Mouse (Mus musculus): ENCODE data around the gene Ctla4.

Gene Ctla4

DNA sequence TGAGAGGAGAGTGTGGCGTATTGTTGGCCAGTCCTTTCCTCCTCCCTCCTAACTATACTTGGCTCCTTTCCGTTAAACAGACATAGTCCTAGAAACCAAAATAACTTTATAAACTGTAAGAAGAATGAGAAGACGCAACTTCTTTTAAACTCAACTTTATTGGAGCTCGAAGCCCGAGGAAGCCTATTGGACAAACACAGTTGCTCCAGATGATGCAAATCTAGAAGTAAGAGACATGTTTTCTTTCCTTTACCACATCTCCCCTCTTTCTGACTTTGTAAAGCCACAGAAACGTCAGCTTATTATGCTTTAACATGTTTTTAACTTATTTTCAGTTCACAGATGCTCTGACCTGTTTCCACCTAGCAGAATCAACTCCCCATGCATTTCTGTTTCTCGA lies at the start of gene Ctla4:
Gene Ctla4 (plus strand): TSS at position 20 of the 400 bp plus-strand sequence.
- in situ Hi-C loops (cut with MboI, MseI), result loop anchor here (5.0 kb wide), 1 partner anchor 70 kb away; no protein-coding TSS in a partner anchor

GRCm38 (mm10) chr1:60839161-60839560 lies 47.6 kb upstream of the Ctla4 start:
- in situ Hi-C loops (cut with MboI, MseI), result no loop called here

DNA sequence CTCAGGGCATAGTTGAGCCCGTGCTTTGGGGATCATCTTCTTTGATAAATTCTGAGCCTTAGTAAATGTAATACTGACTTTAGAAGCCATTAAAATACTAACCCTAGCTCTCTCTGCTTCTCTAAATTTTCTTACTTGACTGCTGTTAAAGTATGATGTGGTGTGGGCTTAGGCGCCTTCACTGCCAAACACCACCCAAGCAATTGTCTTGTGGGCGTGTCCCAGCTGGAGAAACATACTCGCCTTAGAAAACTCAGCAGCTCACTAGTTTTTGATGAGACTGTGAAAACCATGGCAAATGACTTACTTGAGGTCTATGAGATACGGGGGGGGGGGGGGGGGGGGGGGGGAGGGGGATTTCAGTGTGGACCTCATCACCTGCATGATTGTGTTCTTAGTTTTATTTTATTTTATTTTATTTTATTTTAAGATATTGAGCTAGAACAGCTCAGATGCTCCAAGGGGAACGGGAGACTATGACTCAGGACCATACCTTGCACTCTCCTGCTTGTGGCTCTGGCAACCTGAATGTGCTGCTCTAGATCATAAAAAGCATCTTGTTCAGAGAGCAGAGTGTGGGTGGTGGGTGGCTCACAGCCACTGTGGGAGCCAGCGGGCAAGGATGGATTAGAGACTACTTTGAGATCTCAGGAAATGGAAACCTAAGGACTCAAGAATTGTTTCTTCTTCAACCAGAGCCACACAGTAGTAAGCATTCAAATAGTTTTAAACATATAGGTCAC lies 41.3 kb upstream of the Ctla4 start:
- in situ Hi-C loops (cut with MboI, MseI), result no loop called here

DNA sequence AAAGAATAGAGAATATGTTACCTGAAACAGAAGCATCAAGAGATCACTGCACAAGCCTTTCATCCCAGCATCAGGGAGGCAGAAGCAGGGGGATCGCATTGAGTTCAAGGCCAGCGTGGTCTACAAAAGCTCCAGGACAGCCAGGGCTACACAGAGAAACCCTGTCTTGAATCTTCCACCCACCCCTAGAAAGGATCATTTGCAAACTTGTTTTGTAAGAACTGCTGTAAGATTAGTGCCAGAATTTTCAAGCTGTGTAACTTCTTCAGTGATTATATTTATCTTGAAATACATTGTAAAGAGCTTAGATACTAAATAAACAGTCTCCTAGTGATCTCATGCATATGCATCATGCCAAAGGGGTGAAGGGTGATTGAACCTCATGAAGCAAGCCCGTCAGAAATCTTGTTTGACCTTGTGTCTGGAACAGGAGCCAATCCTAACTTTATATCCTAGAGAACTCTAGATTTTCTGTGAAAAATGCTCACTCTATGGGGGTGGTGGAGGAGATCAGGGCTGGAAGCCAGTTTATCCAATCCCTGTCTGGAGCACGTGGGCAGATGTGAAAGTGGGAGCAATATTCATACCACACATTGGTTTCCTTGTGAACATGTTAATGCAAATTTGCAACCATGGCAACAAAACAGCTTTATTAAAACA lies 40.1 kb upstream of the Ctla4 start:
- in situ Hi-C loops (cut with MboI, MseI), result no loop called here

DNA sequence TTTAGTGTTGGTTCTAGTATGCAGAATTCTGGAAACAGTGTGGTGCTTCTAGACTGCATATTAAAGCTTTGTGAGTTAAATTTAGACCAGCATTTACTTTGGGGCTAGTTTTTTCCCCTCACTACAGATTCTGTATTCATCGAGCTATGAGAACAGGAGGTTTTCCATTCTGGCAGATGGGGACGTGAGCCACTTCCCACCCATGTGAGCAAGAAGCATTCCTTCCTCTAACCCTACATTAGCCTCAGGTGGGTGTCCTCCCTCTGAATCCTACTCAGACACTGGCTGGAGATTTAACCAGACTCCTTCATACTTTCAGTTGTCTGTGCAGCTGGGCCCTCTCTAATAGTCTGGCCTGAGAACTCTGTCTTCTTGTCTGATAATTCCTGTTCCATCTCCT lies 37.7 kb upstream of the Ctla4 start:
- in situ Hi-C loops (cut with MboI, MseI), result no loop called here

- in situ Hi-C loops (cut with MboI, MseI), result no loop called here
Measured at GRCm38 (mm10) chr1:60849816-60850215, 37.0 kb upstream of the Ctla4 start.

GRCm38 (mm10) chr1:60851041-60851781 lies 35.6 kb upstream of the Ctla4 start:
- in situ Hi-C loops (cut with MboI, MseI), result no loop called here

GRCm38 (mm10) chr1:60852075-60852769 lies 34.6 kb upstream of the Ctla4 start:
- in situ Hi-C loops (cut with MboI, MseI), result no loop called here

GRCm38 (mm10) chr1:60852770-60853147 lies 34.0 kb upstream of the Ctla4 start:
- in situ Hi-C loops (cut with MboI, MseI), result no loop called here

- in situ Hi-C loops (cut with MboI, MseI), result no loop called here
Measured at GRCm38 (mm10) chr1:60853330-60853956, 33.4 kb upstream of the Ctla4 start.

- in situ Hi-C loops (cut with MboI, MseI), result no loop called here
Measured at GRCm38 (mm10) chr1:60853991-60854390, 32.8 kb upstream of the Ctla4 start.

- in situ Hi-C loops (cut with MboI, MseI), result no loop called here
Measured at GRCm38 (mm10) chr1:60857351-60858220, 29.2 kb upstream of the Ctla4 start.

DNA sequence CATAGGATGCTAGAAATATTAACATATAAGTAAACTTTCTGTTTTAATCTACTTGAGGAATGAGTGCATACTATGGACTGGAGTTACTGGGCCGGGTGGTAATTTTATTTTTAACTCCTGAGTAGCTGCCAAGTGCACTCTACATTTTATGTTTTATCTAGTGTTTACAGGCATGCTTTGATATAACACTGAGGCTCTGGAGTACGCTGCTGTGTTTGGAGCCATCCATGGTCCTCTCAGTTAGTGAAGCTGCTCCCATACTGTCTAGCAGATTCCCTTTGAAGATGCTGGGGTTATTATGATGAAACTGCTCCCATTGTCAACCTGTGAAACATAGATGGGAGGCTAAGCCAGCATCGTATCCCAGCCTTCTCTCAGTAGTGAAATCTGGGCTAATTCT lies 27.6 kb upstream of the Ctla4 start:
- in situ Hi-C loops (cut with MboI, MseI), result no loop called here

- in situ Hi-C loops (cut with MboI, MseI), result loop anchor here (5.0 to 10.0 kb wide), 4 partner anchors 295 to 845 kb away; partner anchors contain the start of genes Cyp20a1 and Raph1
Measured at GRCm38 (mm10) chr1:60859842-60860241, 27.0 kb upstream of the Ctla4 start.

GRCm38 (mm10) chr1:60860357-60860946 lies 26.3 kb upstream of the Ctla4 start:
- in situ Hi-C loops (cut with MboI, MseI), result loop anchor here (5.0 to 10.0 kb wide), 4 partner anchors 296 to 846 kb away; partner anchors contain the start of genes Cyp20a1 and Raph1

DNA sequence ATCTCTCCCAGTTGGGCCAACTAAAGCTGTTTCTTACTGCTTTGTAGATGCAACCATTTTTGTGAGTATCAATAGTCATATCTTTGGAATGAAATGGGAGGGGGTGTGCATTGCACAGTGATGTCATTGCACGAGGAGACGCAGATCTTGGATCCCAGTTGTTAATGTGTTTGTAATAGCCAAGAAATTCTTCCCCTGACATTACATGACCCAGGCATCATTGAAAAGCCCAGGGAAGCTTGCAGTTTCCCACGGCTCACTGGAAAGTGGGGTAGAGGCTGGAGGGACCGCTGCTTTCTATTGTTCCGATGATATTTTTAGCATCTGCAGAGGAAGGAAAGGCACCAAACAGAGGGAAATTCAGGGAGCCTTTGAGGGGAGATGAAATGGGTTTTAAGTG lies 25.8 kb upstream of the Ctla4 start:
- in situ Hi-C loops (cut with MboI, MseI), result loop anchor here (5.0 to 10.0 kb wide), 4 partner anchors 296 to 846 kb away; partner anchors contain the start of genes Cyp20a1 and Raph1

DNA sequence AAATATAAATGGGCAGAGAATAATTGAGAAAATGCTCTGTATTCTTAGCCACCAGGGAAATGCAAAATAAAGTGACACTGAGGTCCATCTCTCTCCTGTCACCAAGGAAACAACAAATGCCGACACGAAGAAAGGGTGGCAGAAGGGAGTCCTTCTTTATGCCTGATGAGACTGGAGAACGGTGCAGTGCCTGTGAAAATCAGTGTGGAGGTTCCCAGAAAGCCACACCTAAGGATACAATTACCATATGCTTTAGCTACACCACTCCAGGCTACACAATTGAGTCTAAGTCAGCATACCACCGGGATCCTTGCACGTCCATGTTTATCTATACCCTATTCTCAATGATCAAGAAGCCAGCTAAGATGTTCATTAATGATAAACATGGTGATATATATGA lies 25.4 kb upstream of the Ctla4 start:
- in situ Hi-C loops (cut with MboI, MseI), result loop anchor here (5.0 to 10.0 kb wide), 4 partner anchors 297 to 847 kb away; partner anchors contain the start of genes Cyp20a1 and Raph1

- in situ Hi-C loops (cut with MboI, MseI), result loop anchor here (5.0 to 10.0 kb wide), 4 partner anchors 298 to 848 kb away; partner anchors contain the start of genes Cyp20a1 and Raph1
Measured at GRCm38 (mm10) chr1:60862510-60862909, 24.3 kb upstream of the Ctla4 start.

DNA sequence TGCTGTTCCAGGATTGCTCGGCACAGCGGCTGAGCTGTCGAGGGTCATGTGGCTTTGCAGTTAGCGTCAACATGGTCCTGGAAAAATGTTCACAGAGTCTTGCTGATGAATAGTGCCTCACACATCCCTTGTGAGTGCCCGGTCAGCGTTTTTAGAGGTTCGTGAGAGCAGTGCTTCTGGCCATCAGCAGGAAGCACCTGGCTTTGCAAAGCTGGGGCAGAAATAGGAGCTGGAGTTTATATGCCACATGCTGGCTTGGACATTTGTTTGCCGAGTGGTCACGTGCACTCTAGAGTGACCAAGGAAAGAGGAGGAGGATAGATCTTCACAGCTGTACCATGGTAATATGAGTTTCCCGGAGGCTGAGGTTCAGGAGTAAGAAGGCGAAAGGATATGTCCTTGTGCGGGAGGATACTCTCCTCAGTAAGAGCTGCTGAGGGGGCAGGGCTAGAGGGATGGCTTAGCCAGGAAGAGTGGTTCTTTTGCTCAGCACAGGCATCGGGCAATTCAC lies 23.8 kb upstream of the Ctla4 start:
- in situ Hi-C loops (cut with MboI, MseI), result loop anchor here (5.0 to 10.0 kb wide), 4 partner anchors 298 to 848 kb away; partner anchors contain the start of genes Cyp20a1 and Raph1

Data from regulatory T cell (primary cell).